ENCODE assay signal across 25 mouse cellular contexts in genomic region chr4:103321461-103321860, GRCm38 (mm10). TPM values are rescaled to one million over a fixed set of nuclear protein-coding genes. Genes with fewer than 3 reads are reported as not detected.
DNase-seq lines count a peak whose midpoint lies in the region; ATAC-seq and TF ChIP-seq lines count a peak whose summit lies in the region.
"Had no signal": no experiment of that assay in that cellular context is flagged by ENCODE, and none has a peak within 500 bp of the region (broad histone marks: within the 10 kb centered on the region; RNA-seq: fewer than 3 reads in every experiment).

No protein-coding gene starts in this region.

- peak overlapping the region; percentile 65 for H3K27ac ChIP-seq in gastrocnemius, adult 2 months
- peak overlapping the region; percentile 74 for H3K27ac ChIP-seq in bone marrow macrophage, adult 2 months (ENCODE audit: insufficient read depth, low read depth, low read length)
- H3K27ac ChIP-seq in midbrain, embryonic 14.5 days (replicated peaks; ENCODE audit: low read depth, low read length) = no peak overlapping the region
- H3K27ac ChIP-seq: embryonic facial prominence, embryonic 15.5 days; forebrain, embryonic 10.5 days; heart, adult 2 months; heart, embryonic 15.5 days; hindbrain, embryonic 15.5 days had no signal

- DNase-seq in gastrocnemius, adult 2 months = no peak
- no peak for DNase-seq in gastrocnemius, adult 8-10 months (ENCODE audit: low spot score in 2 of 2)
- no peak for DNase-seq in midbrain, embryonic 14.5 days
- DNase-seq in ovary, adult 18-20 months (ENCODE audit: low spot score) = no peak
- DNase-seq: adrenal gland, postnatal 14 days; cerebellum, adult 2 months; cerebellum, postnatal 10 days; embryo, embryonic 11 days; gastrocnemius, postnatal 36 days; heart, adult 2 months; heart, postnatal 14 days had no signal

- H3K4me1 ChIP-seq in bone marrow macrophage, adult 2 months (ENCODE audit: control insufficient read depth, insufficient read depth, low read length) = peaks cover 25% of the 10 kb centered on the region
- H3K4me1 ChIP-seq in midbrain, embryonic 14.5 days (ENCODE audit: control insufficient read depth, insufficient read depth, low read length) = peaks cover 4% of the 10 kb centered on the region; the same call in 1 of the 2 replicates
- H3K4me1 ChIP-seq: embryonic facial prominence, embryonic 15.5 days; heart, embryonic 15.5 days; hindbrain, embryonic 15.5 days had no signal

- ATAC-seq in granulocyte monocyte progenitor cell, adult 5-6 weeks (replicated peaks; ENCODE audit: poor library complexity, severe bottlenecking) = peak; percentile 78
- ATAC-seq in megakaryocyte progenitor cell, adult 5-6 weeks (replicated peaks; ENCODE audit: poor library complexity) = peak; percentile 64
- no peak for ATAC-seq in midbrain, embryonic 14.5 days (ENCODE audit: low FRiP score, low TSS enrichment)
- ATAC-seq: forebrain, embryonic 14.5 days had no signal

- H3K27me3 ChIP-seq in midbrain, embryonic 14.5 days (ENCODE audit: control insufficient read depth, insufficient read depth, low read length) = no peaks in the 10 kb centered on the region
- H3K27me3 ChIP-seq: embryonic facial prominence, embryonic 15.5 days; heart, embryonic 15.5 days; hindbrain, embryonic 15.5 days had no signal

- no peak for TF ChIP-seq CTCF in gastrocnemius, adult 2 months (IDR thresholded peaks at IDR 0.05)
- no peak for TF ChIP-seq CTCF in bone marrow macrophage, adult 2 months (IDR thresholded peaks at IDR 0.05; ENCODE audit: low read depth, low read length)

- H3K4me2 ChIP-seq in midbrain, embryonic 14.5 days (ENCODE audit: low read length) = no peak overlapping the region
- H3K4me2 ChIP-seq: embryonic facial prominence, embryonic 15.5 days; heart, embryonic 11.5 days; heart, embryonic 15.5 days; hindbrain, embryonic 15.5 days had no signal

- intact Hi-C loops in gastrocnemius, adult 2 months (cut with DNase I) = no loop called here

- no peaks in the 10 kb centered on the region for H3K9me3 ChIP-seq in midbrain, embryonic 14.5 days (ENCODE audit: control insufficient read depth, low read length)
- H3K9me3 ChIP-seq: embryonic facial prominence, embryonic 15.5 days; forebrain, embryonic 10.5 days; heart, embryonic 15.5 days; hindbrain, embryonic 15.5 days had no signal

- no peak for TF ChIP-seq POLR2A in bone marrow macrophage, adult 2 months (IDR thresholded peaks at IDR 0.05; ENCODE audit: borderline replicate concordance, low read depth, low read length)

- no peaks in the 10 kb centered on the region for H3K36me3 ChIP-seq in midbrain, embryonic 14.5 days (ENCODE audit: control insufficient read depth, insufficient read depth, low read length)
- H3K36me3 ChIP-seq: embryonic facial prominence, embryonic 15.5 days; forebrain, embryonic 10.5 days; hindbrain, embryonic 15.5 days had no signal

- H3K4me3 ChIP-seq in gastrocnemius, adult 2 months = no peak overlapping the region
- no peak overlapping the region for H3K4me3 ChIP-seq in bone marrow macrophage, adult 2 months (ENCODE audit: insufficient read depth, low read length)
- no peak overlapping the region for H3K4me3 ChIP-seq in midbrain, embryonic 14.5 days (replicated peaks; ENCODE audit: low read depth, low read length)
- H3K4me3 ChIP-seq: embryonic facial prominence, embryonic 15.5 days; erythroblast, embryonic 14.5 days; forebrain, embryonic 10.5 days; heart, adult 2 months; heart, embryonic 15.5 days; hindbrain, embryonic 15.5 days had no signal

- H3K9ac ChIP-seq in midbrain, embryonic 14.5 days (replicated peaks; ENCODE audit: low read length) = no peak overlapping the region
- H3K9ac ChIP-seq: embryonic facial prominence, embryonic 15.5 days; heart, embryonic 15.5 days; hindbrain, embryonic 15.5 days had no signal

- WGBS in midbrain, embryonic 14.5 days = 90% methylated on average over 6 of the region's 6 CpGs

RNA-seq across cellular contexts. Expression of gene Oma1, which starts 7.8 kb away (rescaled TPM):
- total RNA-seq in gastrocnemius, adult 2 months (2021) = 10 to 100 TPM; 20.7 to 29.1 TPM
- 10 to 100 TPM; 25.0 to 31.0 (median 28.4) TPM for total RNA-seq in gastrocnemius, adult 8-10 months (2022)
- 19.9 and 20.3 TPM in 2 replicates for polyA plus RNA-seq in bone marrow macrophage, adult 2 months (2012; ENCODE audit: insufficient read depth, insufficient read length, missing spikeins)
- 18.2 and 20.6 TPM in 2 replicates for total RNA-seq in granulocyte monocyte progenitor cell, adult 5-6 weeks (2014; fragmentation: Nextera tagmentation)
- total RNA-seq in granulocyte monocyte progenitor cell, adult 5-6 weeks (2017) = 54.6 and 71.3 TPM in 2 replicates
- 18.6 and 22.6 TPM in 2 replicates for total RNA-seq in megakaryocyte progenitor cell, adult 5-6 weeks (2015)
- total RNA-seq in megakaryocyte progenitor cell, adult 5-6 weeks (2017) = 68.1 and 71.4 TPM in 2 replicates
- polyA plus RNA-seq in midbrain, embryonic 14.5 days (2014; fragmentation: Nextera tagmentation; extraction: Ambion mirVana) = 8.6 and 9.0 TPM in 2 replicates

RNA-seq across cellular contexts. Expression of gene 4921539E11Rik, which starts 30.8 kb away (rescaled TPM):
- total RNA-seq in gastrocnemius, adult 2 months (2021) = not detected
- not detected for total RNA-seq in gastrocnemius, adult 8-10 months (2022)
- not detected in 2 replicates for polyA plus RNA-seq in bone marrow macrophage, adult 2 months (2012; ENCODE audit: insufficient read depth, insufficient read length, missing spikeins)
- not detected in 2 replicates for total RNA-seq in granulocyte monocyte progenitor cell, adult 5-6 weeks (2014; fragmentation: Nextera tagmentation)
- not detected in 2 replicates for total RNA-seq in granulocyte monocyte progenitor cell, adult 5-6 weeks (2017)
- not detected in 2 replicates for total RNA-seq in megakaryocyte progenitor cell, adult 5-6 weeks (2015)
- not detected in 2 replicates for total RNA-seq in megakaryocyte progenitor cell, adult 5-6 weeks (2017)
- not detected in 2 replicates for polyA plus RNA-seq in midbrain, embryonic 14.5 days (2014; fragmentation: Nextera tagmentation; extraction: Ambion mirVana)
- total RNA-seq: adrenal gland, adult 18-20 months; adrenal gland, postnatal 14 days; gastrocnemius, postnatal 36 days; heart, adult 2 months; heart, postnatal 14 days; MEL had no signal
- polyA plus RNA-seq: C2C12; cerebellum, adult 2 months; embryonic facial prominence, embryonic 11.5 days; embryonic facial prominence, embryonic 15.5 days; erythroblast, embryonic 14.5 days; forebrain, embryonic 10.5 days; forebrain, embryonic 14.5 days; heart, adult 2 months; heart, embryonic 11.5 days; heart, embryonic 15.5 days; hindbrain, embryonic 15.5 days had no signal
